Mouse (Mus musculus) megakaryocyte, embryonic 14.5 days (primary cell): ENCODE measurements around the gene Upk3b.

Source experiments
- FLI1 ChIP-seq: IDR thresholded peaks from 2 replicates; pipeline ENCODE4 v1.6.1; 2012; ENCODE audit warnings: low read length, inconsistent platforms, mixed read lengths
- GATA1 ChIP-seq: IDR thresholded peaks from 3 replicates; pipeline ENCODE4 v1.6.1; 2012; ENCODE audit warnings: mixed read lengths, low read length, inconsistent platforms, borderline replicate concordance

GRCm38 (mm10) chr5:136002325-136002724 lies 36.0 kb upstream of the Upk3b start:
- TF ChIP-seq FLI1 (no peak), GATA1 (no peak)
